Mouse (Mus musculus) c-Kit-positive CD71-positive TER-119-negative erythroid progenitor cells, embryonic 14.5 days (primary cell): ENCODE results near the gene Nlk.
"Not testable (repeated sequence)": the region's sequence is repeated elsewhere in the genome, so short reads cannot be mapped to it uniquely, and the experiment has no call there.

Experiments used
- DNase-seq: peaks from one replicate; pipeline ENCODE4 v3.0.0-alpha.2; 2013; ENCODE audit warnings: low read depth

The Nlk gene

GRCm38 (mm10) chr11:78681058-78681457 lies 16.1 kb downstream of the Nlk start:
- no peak for DNase-seq

DNA sequence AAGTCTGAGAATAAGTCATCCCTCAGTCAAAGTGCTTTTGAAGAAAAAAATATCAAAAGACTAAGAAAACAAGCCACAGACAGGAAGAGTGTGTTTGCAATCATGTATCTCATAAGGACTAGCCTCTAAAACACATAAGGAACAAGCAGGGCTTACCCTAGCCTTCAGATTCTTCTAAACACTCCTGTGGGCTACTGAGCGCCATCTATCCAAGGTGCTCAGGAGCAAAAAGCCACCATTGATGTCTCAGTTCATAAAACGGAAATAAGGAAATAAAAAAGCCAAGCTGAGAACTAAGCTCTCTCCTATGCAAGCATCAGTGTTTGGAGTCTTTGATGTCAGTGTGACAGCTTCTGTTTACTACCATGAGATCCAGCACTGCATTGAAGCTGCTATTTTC lies 18.4 kb downstream of the Nlk start:
- DNase-seq: no peak

- peak; percentile 25 for DNase-seq
Observed at GRCm38 (mm10) chr11:78668647-78669046, 28.5 kb downstream of the Nlk start.

GRCm38 (mm10) chr11:78664853-78665252 lies 32.3 kb downstream of the Nlk start:
- no peak for DNase-seq

DNA sequence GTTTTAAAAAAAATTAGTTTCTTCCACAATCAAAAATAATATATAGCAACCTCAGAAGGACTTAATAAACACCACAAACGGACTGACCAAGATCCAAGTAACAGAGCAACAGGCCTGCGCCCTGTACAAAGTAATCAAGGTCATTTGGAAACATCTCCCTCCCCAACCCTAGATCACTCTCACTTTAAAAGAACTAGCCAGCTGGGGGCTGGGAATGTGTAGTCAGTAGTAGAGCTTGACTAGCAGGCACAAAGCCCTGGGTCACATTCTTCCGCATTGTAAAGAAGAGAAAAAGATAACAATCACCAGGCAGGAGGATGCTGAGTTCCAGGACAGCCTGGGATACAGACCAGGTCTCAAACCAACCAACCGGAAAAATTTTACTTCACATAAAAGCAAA lies 33.3 kb downstream of the Nlk start:
- no peak for DNase-seq

DNA sequence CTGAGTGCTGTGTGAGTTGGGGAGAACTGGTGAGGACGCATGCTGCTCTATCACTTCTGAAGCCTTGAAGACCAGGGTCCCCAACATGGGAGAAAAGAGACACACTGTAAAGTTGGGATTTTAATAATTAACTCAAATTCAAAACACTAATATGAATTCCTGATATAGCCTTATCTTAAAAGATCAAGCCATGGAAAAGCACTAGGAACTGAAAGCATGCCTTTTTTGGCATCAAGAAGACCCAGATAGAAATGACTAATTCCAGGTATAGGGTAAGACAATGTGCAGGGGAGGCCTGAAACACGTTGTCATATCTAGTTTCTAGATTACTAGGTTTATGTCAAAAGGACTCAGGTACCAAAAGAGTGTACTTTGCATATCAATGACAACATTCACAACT lies 48.0 kb downstream of the Nlk start:
- DNase-seq: no peak

GRCm38 (mm10) chr11:78648405-78648804 lies 48.8 kb downstream of the Nlk start:
- DNase-seq: not testable (repeated sequence)

DNA sequence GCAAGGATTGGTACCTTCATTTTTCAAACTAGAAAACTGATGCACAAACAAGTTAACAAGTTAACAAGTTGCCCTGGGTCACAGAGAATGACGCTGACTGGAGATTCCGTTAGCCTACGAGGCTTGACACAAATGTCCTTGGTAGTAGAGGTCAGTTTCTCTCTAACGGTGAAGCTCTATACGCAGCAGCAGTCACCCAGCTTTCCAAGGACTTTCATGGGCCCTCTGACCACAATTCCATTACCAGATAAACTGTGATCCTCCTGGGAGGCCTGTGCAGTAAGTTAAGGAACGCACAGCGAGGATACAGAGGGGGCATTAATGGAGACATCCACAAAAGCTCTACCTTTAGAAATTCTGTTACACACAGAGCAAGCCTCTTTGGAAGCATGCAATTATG lies 53.4 kb downstream of the Nlk start:
- no peak for DNase-seq

GRCm38 (mm10) chr11:78642151-78642550 lies 55.0 kb downstream of the Nlk start:
- DNase-seq: no peak

GRCm38 (mm10) chr11:78641088-78641487 lies 56.1 kb downstream of the Nlk start:
- no peak for DNase-seq

- no peak for DNase-seq
Observed at GRCm38 (mm10) chr11:78632782-78633181, 64.4 kb downstream of the Nlk start.

GRCm38 (mm10) chr11:78628871-78629270 lies 68.3 kb downstream of the Nlk start:
- DNase-seq: no peak

DNA sequence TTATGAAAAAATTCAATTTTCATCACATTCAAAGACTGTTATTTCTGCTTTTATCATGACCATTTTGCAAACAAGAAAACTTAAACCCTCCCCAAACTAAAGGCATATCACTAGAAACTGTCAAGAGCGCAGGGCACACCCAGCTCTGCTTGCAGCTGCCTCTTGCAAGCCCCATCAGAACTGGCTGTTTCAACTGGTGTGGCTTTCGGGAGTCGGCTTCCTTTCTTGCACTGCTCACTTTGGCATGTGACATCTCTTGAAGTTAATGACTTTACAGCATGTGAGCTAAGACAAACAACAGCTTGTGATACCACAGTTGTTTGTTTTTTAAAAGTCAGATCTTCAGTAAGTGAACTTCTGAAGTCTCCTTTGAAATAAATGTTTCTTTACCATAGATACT lies 72.8 kb downstream of the Nlk start:
- DNase-seq: peak; percentile 9

GRCm38 (mm10) chr11:78621926-78622325 lies 75.2 kb downstream of the Nlk start:
- no peak for DNase-seq

DNA sequence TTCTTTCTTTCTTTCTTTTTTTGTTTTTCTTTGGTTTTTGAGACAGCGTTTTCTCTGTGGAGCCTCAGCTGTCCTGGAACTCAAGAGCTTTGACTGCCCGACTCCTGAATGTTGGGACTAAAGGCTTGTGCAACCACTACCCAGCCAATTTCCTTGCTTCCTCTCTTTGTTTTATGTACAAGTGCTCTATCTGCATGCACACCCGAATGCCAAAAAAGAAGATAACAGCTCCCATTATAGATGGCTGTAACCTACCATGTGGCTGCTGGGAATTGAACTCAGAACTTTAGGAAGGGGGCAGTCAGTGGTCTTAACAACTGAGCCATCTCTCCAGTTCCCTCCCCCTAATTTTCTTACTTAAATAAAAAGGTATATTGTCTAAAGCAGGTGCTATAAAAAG lies 77.0 kb downstream of the Nlk start:
- DNase-seq: no peak

- no peak for DNase-seq
Observed at GRCm38 (mm10) chr11:78611273-78611672, 85.9 kb downstream of the Nlk start.

DNA sequence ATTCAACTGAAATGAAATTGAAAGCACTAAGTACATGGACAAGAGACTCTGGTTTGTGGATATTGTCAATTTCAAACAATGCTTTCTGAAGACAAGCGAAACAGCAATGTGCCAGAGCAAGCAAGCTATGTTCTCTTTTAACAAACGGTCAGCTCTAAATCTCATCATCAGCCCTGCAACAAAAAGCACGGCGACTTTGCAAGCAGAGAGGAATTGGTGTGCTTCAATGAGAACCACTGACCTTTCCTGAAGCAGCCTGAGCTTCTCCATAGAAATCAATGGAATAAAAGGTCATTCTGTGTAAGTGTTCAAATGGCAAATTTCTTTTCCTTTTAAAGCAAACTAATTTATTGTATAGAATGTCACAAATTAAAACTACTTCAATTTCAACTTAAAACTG lies 87.5 kb downstream of the Nlk start:
- no peak for DNase-seq

DNA sequence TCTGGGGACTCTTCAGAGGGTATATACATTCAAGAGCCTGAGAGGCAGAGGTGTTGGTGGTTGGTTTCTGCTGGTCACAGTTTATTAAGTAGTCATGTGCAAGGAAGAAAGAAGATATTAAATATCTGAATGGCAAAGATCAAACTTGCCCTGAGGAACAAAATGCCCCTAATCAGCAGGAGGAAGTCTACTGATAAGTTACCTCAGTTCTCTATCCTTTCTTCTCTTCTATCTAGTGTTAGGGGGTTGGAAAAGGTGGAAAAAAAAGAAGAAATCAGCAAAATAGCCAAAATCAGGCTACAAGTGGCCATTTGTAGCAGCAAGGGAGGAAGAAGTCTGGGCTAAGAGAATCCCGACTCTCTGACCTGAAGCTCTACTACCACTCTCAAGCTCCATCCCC lies 92.3 kb downstream of the Nlk start:
- DNase-seq: no peak

GRCm38 (mm10) chr11:78602781-78603180 lies 94.4 kb downstream of the Nlk start:
- no peak for DNase-seq

DNA sequence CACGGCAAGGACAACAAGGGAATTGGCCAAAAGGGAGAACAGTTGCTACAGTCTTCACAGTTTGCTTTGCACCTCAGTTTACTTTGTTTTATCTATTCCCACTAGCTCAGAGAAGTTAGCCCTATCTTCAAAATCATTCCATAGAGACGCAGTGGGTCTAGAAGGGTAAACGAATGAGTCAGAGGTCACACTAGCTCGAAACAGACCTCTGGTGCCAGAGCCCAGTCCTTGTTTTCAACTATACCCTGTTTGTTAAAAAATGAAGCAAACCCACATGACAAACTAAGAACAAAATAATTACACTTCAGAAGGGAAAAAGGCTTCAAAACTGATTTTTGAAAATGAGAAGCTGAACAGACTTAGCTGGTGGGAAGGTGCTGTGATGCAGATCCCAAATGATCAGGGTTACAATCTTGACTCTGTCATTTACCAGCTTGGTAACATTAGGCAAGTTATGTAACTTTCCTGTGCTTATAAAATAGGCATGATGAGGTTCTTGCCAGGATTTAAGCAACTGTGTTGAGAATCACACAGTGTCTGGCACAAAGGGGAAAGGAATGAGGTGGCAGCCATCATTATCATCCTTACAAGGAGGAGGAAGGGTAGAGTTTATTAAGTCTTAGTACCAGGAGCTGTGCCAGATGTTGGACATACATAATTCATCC lies 96.1 kb downstream of the Nlk start:
- no peak for DNase-seq

- no peak for DNase-seq
Observed at GRCm38 (mm10) chr11:78600496-78600895, 96.7 kb downstream of the Nlk start.

DNA sequence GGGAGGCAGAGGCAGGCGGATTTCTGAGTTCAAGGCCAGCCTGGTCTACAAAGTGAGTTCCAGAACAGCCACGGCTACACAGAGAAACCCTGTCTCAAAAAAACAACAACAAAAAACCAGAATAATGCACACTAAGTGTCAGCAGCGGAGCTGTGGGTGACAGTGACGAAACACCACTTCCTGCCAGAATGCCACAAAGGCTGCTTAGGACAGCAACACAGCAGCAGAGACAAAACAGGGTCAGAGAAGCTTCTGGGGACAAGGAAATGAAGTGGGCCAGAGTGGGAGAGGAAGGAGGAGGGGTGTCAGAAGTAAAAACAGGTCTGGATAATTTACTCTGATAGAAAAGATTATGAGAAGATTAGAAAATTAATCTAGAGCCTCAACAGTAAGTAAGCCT lies 97.1 kb downstream of the Nlk start:
- no peak for DNase-seq

DNA sequence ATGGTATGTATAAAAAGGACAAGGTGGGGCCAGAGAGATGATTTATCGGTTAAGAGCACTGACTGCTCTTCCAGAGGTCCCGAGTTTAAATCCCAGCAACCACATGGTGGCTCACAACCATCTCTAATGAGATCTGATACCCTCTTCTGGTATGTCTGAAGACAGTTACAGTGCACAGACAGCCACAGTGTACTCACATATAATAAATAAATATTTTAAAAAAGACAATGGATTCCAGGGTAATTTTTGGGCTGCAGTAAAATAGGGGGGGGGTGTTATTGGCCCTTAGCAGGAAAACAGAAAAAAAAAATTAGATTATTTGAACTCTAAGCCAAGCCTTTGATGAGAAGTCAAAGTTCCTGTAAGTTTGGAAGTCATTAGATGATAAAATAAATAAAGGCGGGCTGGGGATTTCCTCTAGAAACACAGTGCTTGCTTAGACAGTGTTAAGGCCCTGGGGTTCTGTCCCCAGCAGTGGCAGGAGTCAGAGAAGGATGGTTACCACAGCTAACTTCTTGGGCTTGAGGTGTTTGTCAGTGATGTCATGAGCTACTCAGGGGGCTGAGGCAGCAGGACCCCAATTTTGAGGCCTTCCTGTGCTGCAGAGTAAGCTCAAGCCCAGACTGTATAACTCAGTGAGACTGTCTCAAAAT lies 98.3 kb downstream of the Nlk start:
- DNase-seq: no peak

DNA sequence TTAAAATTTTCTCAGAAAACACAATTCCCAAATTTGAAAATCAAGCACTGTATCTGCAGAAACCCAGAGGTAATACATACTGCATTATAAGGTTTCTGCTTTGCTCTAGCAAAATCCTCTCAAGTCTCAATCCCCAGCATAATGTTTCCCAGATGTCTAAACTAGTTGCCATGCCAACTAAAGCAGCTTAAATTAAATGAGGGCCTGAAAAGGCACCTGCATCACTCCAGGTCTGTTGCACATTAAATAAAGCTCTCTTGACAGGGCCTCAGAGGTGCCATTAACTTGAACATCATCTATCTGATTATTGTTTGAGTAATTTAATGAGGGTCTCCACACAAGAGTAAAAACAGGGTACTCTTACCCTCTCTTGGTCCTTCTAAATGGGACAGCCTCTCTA lies 100.4 kb downstream of the Nlk start:
- no peak for DNase-seq
